In the genomic region with DNA sequence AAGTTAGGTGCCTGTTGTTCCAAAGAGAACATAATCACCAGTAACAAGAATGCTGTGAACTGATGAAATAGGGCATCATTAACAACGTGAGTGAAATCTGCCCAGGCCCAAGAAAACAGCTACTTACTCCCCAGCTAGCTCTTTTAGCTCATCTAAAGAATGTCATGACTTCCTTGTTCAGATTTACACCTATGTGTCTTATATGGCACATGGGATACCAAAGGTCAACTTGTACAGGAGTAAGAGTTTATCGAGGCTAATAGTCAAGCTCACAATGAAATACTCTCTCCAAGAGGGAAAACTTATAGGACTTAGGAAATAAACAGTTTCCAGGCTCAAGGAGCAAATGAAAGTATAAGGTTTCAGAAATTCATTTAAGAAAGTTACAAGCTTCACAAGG, we compare ENCODE assay signal across 28 mouse cellular contexts.
"Had no signal": no experiment of that assay in that cellular context is flagged by ENCODE, and none has a peak within 500 bp of the region (broad histone marks: within the 10 kb centered on the region; RNA-seq: fewer than 3 reads in every experiment).

No protein-coding gene starts in this region.

- H3K9ac ChIP-seq: embryonic facial prominence, embryonic 12.5 days; embryonic facial prominence, embryonic 13.5 days; embryonic facial prominence, embryonic 15.5 days; forebrain, embryonic 12.5 days; forebrain, embryonic 13.5 days; forebrain, embryonic 15.5 days; forebrain, postnatal 0 days had no signal

- H3K9me3 ChIP-seq: embryonic facial prominence, embryonic 10.5 days; embryonic facial prominence, embryonic 12.5 days; embryonic facial prominence, embryonic 13.5 days; embryonic facial prominence, embryonic 15.5 days; forebrain, embryonic 10.5 days; forebrain, embryonic 12.5 days; forebrain, embryonic 13.5 days; forebrain, embryonic 15.5 days had no signal

- ATAC-seq: forebrain, embryonic 13.5 days; forebrain, embryonic 14.5 days; forebrain, embryonic 15.5 days; forebrain, embryonic 16.5 days; forebrain, postnatal 0 days had no signal

- DNase-seq: cerebellum, adult 18-20 months; cerebellum, adult 2 months; cerebellum, adult 8-10 months; cerebellum, adult 9-10 months; cerebellum, adult 9-11 months; cerebellum, postnatal 10 days; cerebellum, postnatal 14 days; cerebellum, postnatal 25 days; cerebellum, postnatal 36 days; embryo, embryonic 11 days; forebrain, postnatal 0 days; gastrocnemius, adult 2 months; gastrocnemius, postnatal 10 days; gastrocnemius, postnatal 14 days; gastrocnemius, postnatal 25 days; gastrocnemius, postnatal 36 days; heart, adult 11 months had no signal

- H3K4me2 ChIP-seq: embryonic facial prominence, embryonic 12.5 days; embryonic facial prominence, embryonic 13.5 days; embryonic facial prominence, embryonic 15.5 days; forebrain, embryonic 12.5 days; forebrain, embryonic 13.5 days; forebrain, embryonic 15.5 days had no signal

- H3K27ac ChIP-seq: embryonic facial prominence, embryonic 10.5 days; embryonic facial prominence, embryonic 12.5 days; embryonic facial prominence, embryonic 13.5 days; embryonic facial prominence, embryonic 15.5 days; forebrain, embryonic 10.5 days; forebrain, embryonic 12.5 days; forebrain, embryonic 13.5 days; forebrain, embryonic 15.5 days; gastrocnemius, adult 2 months had no signal

- H3K4me1 ChIP-seq: embryonic facial prominence, embryonic 10.5 days; embryonic facial prominence, embryonic 12.5 days; embryonic facial prominence, embryonic 13.5 days; embryonic facial prominence, embryonic 15.5 days; forebrain, embryonic 10.5 days; forebrain, embryonic 12.5 days; forebrain, embryonic 13.5 days; forebrain, embryonic 15.5 days had no signal

- H3K36me3 ChIP-seq: embryonic facial prominence, embryonic 10.5 days; embryonic facial prominence, embryonic 12.5 days; embryonic facial prominence, embryonic 13.5 days; embryonic facial prominence, embryonic 15.5 days; forebrain, embryonic 10.5 days; forebrain, embryonic 12.5 days; forebrain, embryonic 15.5 days had no signal

- H3K4me3 ChIP-seq: embryonic facial prominence, embryonic 10.5 days; embryonic facial prominence, embryonic 12.5 days; embryonic facial prominence, embryonic 13.5 days; embryonic facial prominence, embryonic 15.5 days; erythroblast, embryonic 14.5 days; forebrain, embryonic 10.5 days; forebrain, embryonic 12.5 days; forebrain, embryonic 13.5 days; forebrain, embryonic 15.5 days; gastrocnemius, adult 2 months had no signal

- H3K27me3 ChIP-seq: embryonic facial prominence, embryonic 12.5 days; embryonic facial prominence, embryonic 13.5 days; embryonic facial prominence, embryonic 15.5 days; forebrain, embryonic 12.5 days; forebrain, embryonic 13.5 days; forebrain, embryonic 15.5 days had no signal
